Mouse (Mus musculus): ENCODE data around the gene Krt33a.

Gene Krt33a

GRCm38 (mm10) chr11:99985291-99986092 is 30.5 kb downstream of the Krt33a start:
- DNase-seq = peak; percentile 96

- no peak for DNase-seq
Observed at GRCm38 (mm10) chr11:99983442-99983841, 32.6 kb downstream of the Krt33a start.

DNA sequence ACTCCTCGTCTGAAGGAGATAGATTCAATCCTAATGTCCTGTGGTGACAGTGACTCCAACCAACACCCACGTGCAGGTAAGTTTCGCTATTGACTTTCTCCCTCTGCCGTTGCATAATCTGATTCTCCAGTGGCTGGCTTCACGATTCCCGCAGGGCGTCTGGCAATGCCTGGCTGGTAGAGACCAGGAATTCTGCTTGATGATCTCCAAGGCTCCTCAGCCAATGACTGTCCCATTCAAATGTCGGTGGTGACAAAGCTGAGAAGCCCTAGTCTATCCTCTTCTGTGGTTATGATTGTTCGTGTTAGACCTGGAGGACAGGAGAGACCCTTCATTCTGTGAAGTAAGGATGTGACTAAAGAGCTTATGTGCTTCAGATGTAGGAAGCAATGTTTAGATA is 33.3 kb downstream of the Krt33a start:
- no peak for DNase-seq

DNA sequence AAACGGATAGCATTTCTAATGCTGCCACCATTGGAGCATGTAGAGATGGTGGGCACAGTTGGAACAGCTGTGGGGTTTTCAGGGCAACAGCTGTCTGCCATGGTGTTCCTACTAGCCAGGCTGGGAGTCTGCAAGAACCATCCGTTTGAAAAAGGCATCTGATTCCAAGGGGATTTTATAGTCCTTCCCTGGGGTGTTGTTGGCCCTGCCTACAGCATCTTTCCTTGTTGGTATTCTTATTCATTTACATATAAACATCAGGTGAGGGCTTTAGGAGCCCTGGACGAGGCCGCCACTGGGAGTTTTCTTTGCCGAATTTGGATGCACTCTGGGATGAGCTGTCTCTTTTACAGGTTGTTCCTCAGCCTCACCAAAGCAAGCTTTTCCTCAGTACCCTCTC is 37.1 kb downstream of the Krt33a start, which contains the start of gene Krtap29-1:
Krtap29-1 (minus strand) TSS at position 101 of the 400 bp plus-strand sequence.
- DNase-seq = no peak

DNA sequence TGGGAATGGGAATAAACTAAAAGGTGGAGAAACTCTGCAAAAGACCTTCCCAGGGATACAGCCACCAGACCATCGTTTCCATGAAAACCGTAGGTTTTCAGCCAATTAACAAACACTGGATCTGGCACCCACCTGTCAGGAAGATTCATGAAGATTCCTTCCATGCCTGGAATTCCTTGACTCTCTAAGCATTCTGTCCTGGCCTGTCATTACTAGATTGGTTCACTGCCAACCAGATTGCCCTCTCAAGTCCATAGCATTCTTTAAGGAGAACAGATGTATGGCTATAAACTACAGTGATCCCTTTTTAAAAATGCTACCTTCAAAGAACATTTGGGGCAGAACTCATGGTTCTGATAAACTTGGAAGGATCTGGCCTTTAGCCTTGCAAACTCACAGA is 50.1 kb downstream of the Krt33a start:
- DNase-seq = no peak

- no peak for DNase-seq
Observed at GRCm38 (mm10) chr11:99964213-99964612, 51.8 kb downstream of the Krt33a start.

All from cerebellum, adult 11-12 months (tissue).